Mouse (Mus musculus) intestine, embryonic 14.5 days (tissue): ENCODE data around the gene Pcgf2. TPM values are rescaled to one million over a fixed set of nuclear protein-coding genes. Genes with fewer than 3 reads are reported as not detected.

Source experiments
- ATAC-seq: fragments of 200-750 bp; cut with Nextera tagmentation; replicated peaks from 2 replicates; pipeline ENCODE4 v1.8.0; 2017; ENCODE audit warnings: low read depth, moderate number of reproducible peaks, moderate TSS enrichment, moderate library complexity; ENCODE audit not compliant: low FRiP score, low TSS enrichment
- DNase-seq: peaks from one replicate; pipeline ENCODE4 v3.0.0-alpha.2; 2018; ENCODE audit warnings: low spot score
- H3K27ac ChIP-seq: fragments of 300-500 bp; sonication (generic); 2 replicates; pipeline ENCODE4 v1.5.1; 2014; ENCODE audit warnings: low read depth, mild to moderate bottlenecking, control low read depth
- H3K27me3 ChIP-seq: fragments of 300-500 bp; sonication (generic); replicated peaks from 2 replicates; pipeline ENCODE4 v1.6.1; 2014; ENCODE audit warnings: low read length, control low read depth; ENCODE audit not compliant: control insufficient read depth, insufficient read depth
- H3K36me3 ChIP-seq: fragments of 300-500 bp; sonication (generic); 2 replicates; pipeline ENCODE4 v1.6.1; 2014; ENCODE audit warnings: low read length, control low read depth; ENCODE audit not compliant: control insufficient read depth, insufficient read depth
- H3K4me1 ChIP-seq: fragments of 300-500 bp; sonication (generic); replicated peaks from 2 replicates; pipeline ENCODE4 v1.6.1; 2014; ENCODE audit warnings: low read length, control low read depth, mixed read lengths; ENCODE audit not compliant: control insufficient read depth, insufficient read depth
- H3K4me2 ChIP-seq: fragments of 300-500 bp; sonication (generic); 2 replicates; pipeline ENCODE4 v1.6.1; 2014; ENCODE audit warnings: low read length
- H3K4me3 ChIP-seq: fragments of 300-500 bp; sonication (generic); 2 replicates; pipeline ENCODE4 v1.5.1; 2014; ENCODE audit warnings: low read depth, low read length, control low read depth, mixed read lengths
- H3K9ac ChIP-seq: fragments of 300-500 bp; sonication (generic); 2 replicates; pipeline ENCODE4 v1.6.1; 2014; ENCODE audit warnings: mild to moderate bottlenecking, low read length
- H3K9me3 ChIP-seq: fragments of 300-500 bp; sonication (generic); 2 replicates; pipeline ENCODE4 v1.6.1; 2016; ENCODE audit warnings: low read length, control low read depth; ENCODE audit not compliant: control insufficient read depth
- WGBS: fragments of 180-500 bp; shearing (Covaris S2); extraction: QIAGEN DNeasy Blood & Tissue Kit; methylation state at CpG from one replicate; pipeline ENCODE4 v1.1.7; 2014; 5-methylcytosine and 5-hydroxymethylcytosine counted together
- polyA plus RNA-seq: library from polyadenylated mRNA; unstranded; fragments of >200 nt; fragmentation: Nextera tagmentation; extraction: Ambion mirVana; gene quantifications from 2 replicates; pipeline ENCODE4 v1.2.1, GENCODE M21; 2014

Gene Pcgf2
- polyA plus RNA-seq, 1 experiment from 2014 or later = 19.7 TPM

- Histone ChIP-seq H3K4me2 (no peak overlapping the region), H3K9me3 (no peaks in the 10 kb centered on the region), H3K4me1 (no peaks in the 10 kb centered on the region), H3K4me3 (no peak overlapping the region), H3K27me3 (no peaks in the 10 kb centered on the region), H3K27ac (no peak overlapping the region), H3K36me3 (peaks cover 88% of the 10 kb centered on the region), H3K9ac (no peak overlapping the region)
- DNase-seq (no peak), ATAC-seq (no peak)
- 71% methylated on average over 7 of the region's 7 CpGs for WGBS
Measured at GRCm38 (mm10) chr11:97728311-97728710, 28.0 kb upstream of the Pcgf2 start.

DNA sequence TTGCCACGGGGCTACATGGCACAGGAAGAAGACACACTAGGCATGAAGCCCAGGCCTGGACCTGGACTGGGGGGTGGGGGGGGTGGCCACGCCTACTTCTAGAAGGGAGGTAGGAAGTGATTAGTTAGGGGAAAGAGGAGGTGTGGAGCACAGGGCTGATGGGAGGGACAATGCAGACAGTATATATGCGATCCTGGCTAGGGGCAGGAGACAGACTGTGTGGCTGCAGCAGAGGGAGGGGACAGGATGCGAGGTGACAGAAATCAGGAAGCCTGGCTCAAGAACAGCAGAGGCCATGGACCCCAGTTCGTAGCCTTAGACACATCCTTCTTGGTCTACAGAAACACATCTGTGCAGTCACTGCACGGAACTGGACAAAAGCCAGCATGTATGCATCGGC lies 23.4 kb upstream of the Pcgf2 start:
- no peak for DNase-seq
- WGBS = 80% methylated on average over 7 of the region's 7 CpGs
- Histone ChIP-seq H3K9ac (no peak overlapping the region), H3K27ac (no peak overlapping the region), H3K27me3 (no peaks in the 10 kb centered on the region), H3K4me2 (no peak overlapping the region), H3K36me3 (peaks cover 95% of the 10 kb centered on the region), H3K4me3 (no peak overlapping the region), H3K4me1 (no peaks in the 10 kb centered on the region), H3K9me3 (peaks cover 4% of the 10 kb centered on the region; the same call in 1 of the 2 replicates)
- ATAC-seq = no peak

DNA sequence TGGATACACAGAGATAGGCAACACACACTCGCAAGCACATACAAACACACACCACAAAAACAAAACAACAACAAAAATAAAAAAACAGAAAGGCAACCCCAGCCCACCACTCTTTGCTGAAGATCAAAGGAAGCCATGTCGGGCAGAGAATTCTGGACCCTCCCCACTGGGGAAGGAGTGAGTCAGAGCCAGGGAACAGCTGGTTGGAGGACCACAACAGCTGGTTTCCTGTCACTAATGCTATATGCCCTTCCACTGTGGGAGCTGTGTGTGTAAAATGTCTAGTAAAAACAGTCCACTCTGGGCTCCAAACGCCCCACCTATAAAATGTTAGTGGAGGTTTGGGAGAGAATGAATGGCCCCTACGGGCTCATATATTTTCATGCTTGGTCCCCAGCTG lies 21.0 kb upstream of the Pcgf2 start:
- Histone ChIP-seq H3K9me3 (peaks cover 4% of the 10 kb centered on the region; the same call in 1 of the 2 replicates), H3K9ac (no peak overlapping the region), H3K4me3 (no peak overlapping the region), H3K27me3 (no peaks in the 10 kb centered on the region), H3K27ac (no peak overlapping the region), H3K36me3 (peaks cover 95% of the 10 kb centered on the region), H3K4me2 (no peak overlapping the region), H3K4me1 (no peaks in the 10 kb centered on the region)
- no peak for DNase-seq
- ATAC-seq = no peak
- WGBS = 89% methylated on average over 4 of the region's 4 CpGs

DNA sequence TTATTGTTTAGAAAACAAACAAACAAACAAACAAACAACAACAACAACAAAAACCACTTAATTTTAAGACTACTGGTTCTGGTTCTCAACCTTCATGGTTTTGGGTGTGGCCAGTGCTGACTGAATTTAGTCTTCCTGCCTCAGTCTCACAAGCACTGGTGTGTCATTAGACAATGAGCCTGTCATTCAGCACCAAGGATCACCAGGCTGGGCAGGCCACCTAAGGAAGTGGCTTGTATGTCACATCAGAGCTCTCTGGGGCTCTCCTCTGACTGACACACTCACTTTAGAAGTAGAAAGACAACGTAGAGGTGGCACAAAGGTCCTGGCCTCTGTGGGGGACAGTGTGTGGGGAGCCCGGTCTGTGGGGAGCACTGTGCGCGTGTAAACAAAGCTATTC lies 18.7 kb upstream of the Pcgf2 start:
- Histone ChIP-seq H3K9me3 (peaks cover 4% of the 10 kb centered on the region; the same call in 1 of the 2 replicates), H3K4me3 (no peak overlapping the region), H3K27ac (no peak overlapping the region), H3K4me1 (no peaks in the 10 kb centered on the region), H3K9ac (no peak overlapping the region), H3K36me3 (peaks cover 80% of the 10 kb centered on the region), H3K4me2 (no peak overlapping the region), H3K27me3 (no peaks in the 10 kb centered on the region)
- no peak for ATAC-seq
- no peak for DNase-seq
- WGBS = 89% methylated on average over 4 of the region's 4 CpGs

- H3K27ac ChIP-seq = no peak overlapping the region
- peaks cover 4% of the 10 kb centered on the region; the same call in 1 of the 2 replicates for H3K9me3 ChIP-seq
- H3K4me1 ChIP-seq = no peaks in the 10 kb centered on the region
- WGBS = 79% methylated on average over 15 of the region's 15 CpGs
- H3K36me3 ChIP-seq = peaks cover 80% of the 10 kb centered on the region
- no peak for ATAC-seq
- no peak overlapping the region for H3K4me2 ChIP-seq
- no peak for DNase-seq
- H3K27me3 ChIP-seq = no peaks in the 10 kb centered on the region
- no peak overlapping the region for H3K9ac ChIP-seq
- no peak overlapping the region for H3K4me3 ChIP-seq
Measured at GRCm38 (mm10) chr11:97718281-97718860, 18.1 kb upstream of the Pcgf2 start.

GRCm38 (mm10) chr11:97717369-97718280 lies 17.3 kb upstream of the Pcgf2 start:
- ATAC-seq (no peak), DNase-seq (no peak)
- H3K9me3 ChIP-seq = peaks cover 4% of the 10 kb centered on the region; the same call in 1 of the 2 replicates
- H3K36me3 ChIP-seq = peaks cover 78% of the 10 kb centered on the region
- no peak overlapping the region for H3K9ac ChIP-seq
- no peak overlapping the region for H3K27ac ChIP-seq
- H3K4me2 ChIP-seq = no peak overlapping the region
- no peak overlapping the region for H3K4me3 ChIP-seq
- no peaks in the 10 kb centered on the region for H3K4me1 ChIP-seq
- no peaks in the 10 kb centered on the region for H3K27me3 ChIP-seq
- 85% methylated on average over 26 of the region's 26 CpGs for WGBS

DNA sequence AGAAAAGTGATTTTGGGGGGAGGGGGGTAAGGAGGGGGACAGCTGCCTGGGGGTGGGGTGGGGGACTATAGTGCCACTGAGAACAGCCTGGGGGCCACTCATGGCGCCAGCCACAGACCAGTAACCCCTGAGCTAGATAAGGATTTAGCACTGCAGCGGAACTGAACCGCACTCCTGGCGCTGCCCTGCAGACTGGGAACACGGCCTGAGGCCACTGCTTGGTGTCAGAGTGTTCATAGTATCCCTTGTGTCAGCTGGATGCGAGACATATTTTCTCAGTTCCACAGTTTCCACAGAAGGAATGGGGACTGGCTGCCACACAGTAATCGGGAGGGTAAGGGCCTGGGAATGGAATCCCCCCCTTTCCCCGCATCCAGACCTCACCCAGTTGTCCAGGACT lies 15.7 kb upstream of the Pcgf2 start:
- Histone ChIP-seq H3K4me2 (no peak overlapping the region), H3K9me3 (no peaks in the 10 kb centered on the region), H3K4me1 (no peaks in the 10 kb centered on the region), H3K9ac (no peak overlapping the region), H3K27ac (no peak overlapping the region), H3K27me3 (no peaks in the 10 kb centered on the region), H3K36me3 (peaks cover 77% of the 10 kb centered on the region), H3K4me3 (no peak overlapping the region)
- WGBS = 90% methylated on average over 8 of the region's 8 CpGs
- no peak for DNase-seq
- ATAC-seq = no peak

DNA sequence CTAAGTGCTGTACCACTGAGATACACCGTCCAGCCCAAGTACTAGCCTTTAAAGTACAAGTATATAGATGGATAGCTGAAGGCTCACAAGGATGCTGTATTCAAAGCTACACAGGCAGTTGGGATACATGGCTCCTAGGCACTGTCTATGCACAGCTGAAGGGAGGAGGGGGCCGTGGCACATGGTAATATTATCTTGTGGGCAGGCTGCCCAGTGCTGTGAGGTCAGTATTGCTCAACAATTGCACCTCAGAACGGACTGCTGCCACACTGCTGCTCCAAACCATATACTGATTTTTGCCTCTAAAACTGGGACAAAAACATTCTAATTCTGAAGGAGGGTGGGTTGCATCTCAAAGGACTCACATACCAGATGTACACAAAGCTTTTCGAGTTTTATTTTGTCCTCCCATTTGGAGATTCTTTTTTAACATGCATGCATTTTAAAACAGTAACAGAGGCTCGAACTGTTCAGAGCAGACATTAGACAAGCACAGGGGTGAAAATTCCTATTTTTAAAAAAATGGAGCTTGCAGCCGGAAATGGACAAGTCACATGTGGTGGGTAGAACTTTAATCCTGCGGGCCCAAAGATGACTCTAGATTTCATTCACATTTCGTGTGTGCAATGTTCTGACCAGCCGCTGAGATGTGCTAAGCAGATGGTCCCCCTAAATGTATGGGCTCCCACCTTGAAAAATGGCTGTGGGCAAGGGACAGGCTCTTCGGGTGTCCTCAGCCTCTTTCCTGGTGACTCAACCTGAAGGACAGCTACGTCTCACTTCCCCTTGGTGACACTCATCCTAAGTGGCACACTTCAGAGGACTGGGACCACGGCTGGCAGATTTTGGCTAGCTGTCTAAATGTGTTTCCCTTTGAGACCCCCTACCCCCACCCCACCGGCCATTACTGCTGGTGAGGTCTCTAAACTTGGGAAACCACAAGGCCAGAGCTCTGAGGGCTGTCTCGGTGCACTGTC lies 14.8 kb upstream of the Pcgf2 start:
- H3K27me3 ChIP-seq = no peaks in the 10 kb centered on the region
- 90% methylated on average over 14 of the region's 14 CpGs for WGBS
- H3K9me3 ChIP-seq = no peaks in the 10 kb centered on the region
- no peak overlapping the region for H3K27ac ChIP-seq
- ATAC-seq (no peak), DNase-seq (no peak)
- no peak overlapping the region for H3K4me2 ChIP-seq
- H3K36me3 ChIP-seq = peaks cover 68% of the 10 kb centered on the region
- H3K9ac ChIP-seq = no peak overlapping the region
- H3K4me1 ChIP-seq = no peaks in the 10 kb centered on the region
- no peak overlapping the region for H3K4me3 ChIP-seq
